Mouse (Mus musculus): Measurements from ENCODE around the gene Gm42715. TPM values are rescaled to one million over a fixed set of nuclear protein-coding genes. Genes with fewer than 3 reads are reported as not detected.
A peak's percentile ranks its signal among the peaks of the same experiment; 100 is the strongest.

Gm42715 gene
- polyA plus RNA-seq, 2 experiments = 15.0 to 19.6 TPM

DNA sequence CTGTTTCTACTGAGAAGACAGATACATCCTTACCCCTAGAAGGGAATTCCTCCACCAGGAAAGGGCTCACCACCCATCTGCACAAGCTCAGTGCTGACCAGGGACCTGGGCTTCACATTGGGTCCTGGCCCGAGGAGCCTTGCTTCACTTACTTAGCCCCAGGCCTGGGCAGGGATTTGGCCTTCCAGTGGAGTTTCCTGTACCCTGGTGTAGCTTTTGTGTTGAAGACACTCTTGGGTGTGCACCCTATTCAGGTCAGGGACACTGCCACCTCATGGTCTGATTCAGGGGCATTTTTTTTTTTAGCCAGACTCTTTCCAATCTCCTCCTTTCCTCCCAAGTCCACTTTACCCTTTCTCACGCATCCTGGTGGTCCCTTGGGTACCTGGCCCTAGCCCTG, 83.5 kb downstream of the Gm42715 start:
- H3K27me3 ChIP-seq (ENCODE audit: control insufficient read depth, insufficient read depth, low read length) = no peaks in the 10 kb centered on the region
- peaks cover 93% of the 10 kb centered on the region for H3K36me3 ChIP-seq (ENCODE audit: control insufficient read depth, insufficient read depth, low read length)
- no peaks in the 10 kb centered on the region for H3K9me3 ChIP-seq (ENCODE audit: control insufficient read depth, low read length)
- H3K4me2 ChIP-seq (replicated peaks; ENCODE audit: low read depth, low read length, severe bottlenecking) = no peak overlapping the region
- H3K4me1 ChIP-seq (ENCODE audit: control insufficient read depth, insufficient read depth, low read length) = no peaks in the 10 kb centered on the region
- H3K9ac ChIP-seq (ENCODE audit: low read depth, low read length, severe bottlenecking) = no peak overlapping the region
- 82% methylated on average over 2 of the region's 2 CpGs for WGBS
- no peak overlapping the region for H3K4me3 ChIP-seq (replicated peaks; ENCODE audit: low read length)
- DNase-seq (ENCODE audit: low spot score) (no peak), ATAC-seq (ENCODE audit: low FRiP score, low read depth) (no peak)
- TF ChIP-seq POLR2A (IDR thresholded peaks at IDR 0.05; ENCODE audit: borderline replicate concordance, extremely low read depth, insufficient read depth, insufficient read length) = no peak
- H3K27ac ChIP-seq (replicated peaks; ENCODE audit: low read depth, low read length) = no peak overlapping the region

DNA sequence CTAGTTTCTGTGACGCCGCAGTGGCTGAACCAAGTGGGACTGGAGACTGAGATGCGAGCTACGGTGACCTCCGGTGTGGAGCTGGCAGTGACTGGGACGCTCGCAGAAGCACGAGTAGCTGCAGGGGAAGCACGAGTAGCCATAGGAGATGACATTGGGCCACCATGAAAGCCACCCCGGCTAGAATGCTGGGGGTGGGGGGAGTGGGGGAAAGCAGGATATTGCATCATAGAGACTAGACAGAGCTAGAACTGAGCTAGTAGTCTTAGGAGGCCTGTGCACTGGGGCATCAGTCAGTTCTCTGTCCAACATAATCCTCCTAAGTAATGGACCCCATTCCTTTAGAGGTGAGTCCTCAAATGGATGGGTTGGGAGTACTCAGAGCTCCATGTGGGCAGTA, 84.9 kb downstream of the Gm42715 start:
- no peak for ATAC-seq (ENCODE audit: low FRiP score, low read depth)

GRCm38 (mm10) chr7:127607150-127607549, 87.8 kb downstream of the Gm42715 start:
- ATAC-seq (ENCODE audit: low FRiP score, low read depth) = no peak
- H3K36me3 ChIP-seq (ENCODE audit: control insufficient read depth, insufficient read depth, low read length) = peaks cover 94% of the 10 kb centered on the region
- WGBS = 84% methylated on average over 6 of the region's 6 CpGs

More for the DNA sequence above, 84.9 kb downstream of the Gm42715 start:
- no peak overlapping the region for H3K9ac ChIP-seq (ENCODE audit: low read depth, low read length, severe bottlenecking)
- WGBS = 88% methylated on average over 10 of the region's 10 CpGs
- H3K4me3 ChIP-seq (replicated peaks; ENCODE audit: low read length) = no peak overlapping the region
- peaks cover 93% of the 10 kb centered on the region for H3K36me3 ChIP-seq (ENCODE audit: control insufficient read depth, insufficient read depth, low read length)
- no peak overlapping the region for H3K4me2 ChIP-seq (replicated peaks; ENCODE audit: low read depth, low read length, severe bottlenecking)
- DNase-seq (ENCODE audit: low spot score) = no peak
- no peak for TF ChIP-seq POLR2A (IDR thresholded peaks at IDR 0.05; ENCODE audit: borderline replicate concordance, extremely low read depth, insufficient read depth, insufficient read length)
- no peak overlapping the region for H3K27ac ChIP-seq (replicated peaks; ENCODE audit: low read depth, low read length)
- no peaks in the 10 kb centered on the region for H3K9me3 ChIP-seq (ENCODE audit: control insufficient read depth, low read length)
- H3K27me3 ChIP-seq (ENCODE audit: control insufficient read depth, insufficient read depth, low read length) = no peaks in the 10 kb centered on the region
- no peaks in the 10 kb centered on the region for H3K4me1 ChIP-seq (ENCODE audit: control insufficient read depth, insufficient read depth, low read length)

GRCm38 (mm10) chr7:127611011-127611410, 91.6 kb downstream of the Gm42715 start:
- Histone ChIP-seq H3K9ac (ENCODE audit: low read depth, low read length, severe bottlenecking) (no peak overlapping the region), H3K36me3 (ENCODE audit: control insufficient read depth, insufficient read depth, low read length) (peaks cover 65% of the 10 kb centered on the region), H3K9me3 (ENCODE audit: control insufficient read depth, low read length) (no peaks in the 10 kb centered on the region), H3K27me3 (ENCODE audit: control insufficient read depth, insufficient read depth, low read length) (no peaks in the 10 kb centered on the region), H3K4me1 (ENCODE audit: control insufficient read depth, insufficient read depth, low read length) (peaks cover 6% of the 10 kb centered on the region; the same call in 1 of the 2 replicates), H3K27ac (replicated peaks; ENCODE audit: low read depth, low read length) (no peak overlapping the region), H3K4me2 (replicated peaks; ENCODE audit: low read depth, low read length, severe bottlenecking) (no peak overlapping the region), H3K4me3 (replicated peaks; ENCODE audit: low read length) (no peak overlapping the region)
- no peak for TF ChIP-seq POLR2A (IDR thresholded peaks at IDR 0.05; ENCODE audit: borderline replicate concordance, extremely low read depth, insufficient read depth, insufficient read length)
- no peak for ATAC-seq (ENCODE audit: low FRiP score, low read depth)
- 97% methylated on average over 29 of the region's 29 CpGs for WGBS
- DNase-seq (ENCODE audit: low spot score) = no peak

More at GRCm38 (mm10) chr7:127607150-127607549, 87.8 kb downstream of the Gm42715 start:
- DNase-seq (ENCODE audit: low spot score) = no peak
- H3K27me3 ChIP-seq (ENCODE audit: control insufficient read depth, insufficient read depth, low read length) = no peaks in the 10 kb centered on the region
- no peak overlapping the region for H3K9ac ChIP-seq (ENCODE audit: low read depth, low read length, severe bottlenecking)
- H3K9me3 ChIP-seq (ENCODE audit: control insufficient read depth, low read length) = no peaks in the 10 kb centered on the region
- no peak overlapping the region for H3K4me2 ChIP-seq (replicated peaks; ENCODE audit: low read depth, low read length, severe bottlenecking)
- no peak overlapping the region for H3K4me3 ChIP-seq (replicated peaks; ENCODE audit: low read length)
- no peak overlapping the region for H3K27ac ChIP-seq (replicated peaks; ENCODE audit: low read depth, low read length)
- TF ChIP-seq POLR2A (IDR thresholded peaks at IDR 0.05; ENCODE audit: borderline replicate concordance, extremely low read depth, insufficient read depth, insufficient read length) = no peak
- H3K4me1 ChIP-seq (ENCODE audit: control insufficient read depth, insufficient read depth, low read length) = no peaks in the 10 kb centered on the region

DNA sequence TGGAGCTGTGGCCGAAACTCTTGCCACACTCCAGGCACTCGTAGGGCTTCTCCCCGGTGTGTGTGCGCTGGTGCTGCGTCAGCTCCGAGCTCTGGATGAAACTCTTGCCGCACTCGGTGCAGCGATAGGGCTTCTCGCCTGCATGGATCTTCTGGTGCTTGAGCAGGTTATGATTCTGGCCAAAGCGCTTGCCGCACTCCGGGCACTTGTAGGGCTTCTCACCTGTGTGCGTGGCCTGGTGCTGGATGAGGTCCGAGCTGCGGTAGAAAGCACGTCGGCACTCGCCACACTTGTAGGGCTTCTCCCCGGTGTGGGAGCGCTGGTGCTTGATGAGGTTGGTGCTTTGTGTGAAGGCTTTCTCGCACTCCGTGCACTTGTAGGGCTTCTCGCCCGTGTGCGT, 92.2 kb downstream of the Gm42715 start:
- Histone ChIP-seq H3K9ac (ENCODE audit: low read depth, low read length, severe bottlenecking) (no peak overlapping the region), H3K4me3 (replicated peaks; ENCODE audit: low read length) (no peak overlapping the region), H3K4me2 (replicated peaks; ENCODE audit: low read depth, low read length, severe bottlenecking) (no peak overlapping the region), H3K27me3 (ENCODE audit: control insufficient read depth, insufficient read depth, low read length) (no peaks in the 10 kb centered on the region), H3K36me3 (ENCODE audit: control insufficient read depth, insufficient read depth, low read length) (peaks cover 60% of the 10 kb centered on the region), H3K9me3 (ENCODE audit: control insufficient read depth, low read length) (no peaks in the 10 kb centered on the region), H3K27ac (replicated peaks; ENCODE audit: low read depth, low read length) (no peak overlapping the region), H3K4me1 (ENCODE audit: control insufficient read depth, insufficient read depth, low read length) (peaks cover 10% of the 10 kb centered on the region; the same call in 1 of the 2 replicates)
- 97% methylated on average over 26 of the region's 26 CpGs for WGBS
- ATAC-seq (ENCODE audit: low FRiP score, low read depth) = no peak
- no peak for DNase-seq (ENCODE audit: low spot score)
- no peak for TF ChIP-seq POLR2A (IDR thresholded peaks at IDR 0.05; ENCODE audit: borderline replicate concordance, extremely low read depth, insufficient read depth, insufficient read length)

DNA sequence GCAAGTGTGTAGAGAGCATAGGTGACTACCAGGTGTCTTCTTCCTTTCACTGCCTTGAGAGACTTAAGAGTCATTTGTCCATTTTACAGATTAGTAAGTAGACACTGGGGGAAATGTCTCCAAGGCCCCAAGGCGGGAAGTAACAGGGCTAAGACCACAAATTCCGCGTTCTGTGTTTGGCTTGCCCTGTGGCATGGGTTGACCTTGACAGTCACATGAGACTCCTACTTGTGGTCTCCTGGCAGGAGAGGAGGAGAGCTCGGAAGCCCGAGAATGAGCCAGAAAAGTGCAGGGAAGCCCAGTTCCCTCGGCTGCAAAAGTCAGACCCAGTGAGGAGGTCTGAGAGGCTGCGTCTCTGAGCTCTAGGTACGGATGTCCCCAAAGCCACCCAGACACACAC, 94.1 kb downstream of the Gm42715 start:
- Histone ChIP-seq H3K4me3 (replicated peaks; ENCODE audit: low read length) (peak overlapping the region; percentile 99; the same call in 1 of the 2 replicates), H3K36me3 (ENCODE audit: control insufficient read depth, insufficient read depth, low read length) (peaks cover 43% of the 10 kb centered on the region), H3K9ac (ENCODE audit: low read depth, low read length, severe bottlenecking) (peak overlapping the region; percentile 96; the same call in 1 of the 2 replicates), H3K4me2 (replicated peaks; ENCODE audit: low read depth, low read length, severe bottlenecking) (peak overlapping the region; percentile 82), H3K27me3 (ENCODE audit: control insufficient read depth, insufficient read depth, low read length) (no peaks in the 10 kb centered on the region), H3K4me1 (ENCODE audit: control insufficient read depth, insufficient read depth, low read length) (peaks cover 10% of the 10 kb centered on the region; the same call in 1 of the 2 replicates), H3K27ac (replicated peaks; ENCODE audit: low read depth, low read length) (no peak overlapping the region), H3K9me3 (ENCODE audit: control insufficient read depth, low read length) (no peaks in the 10 kb centered on the region)
- no peak for TF ChIP-seq POLR2A (IDR thresholded peaks at IDR 0.05; ENCODE audit: borderline replicate concordance, extremely low read depth, insufficient read depth, insufficient read length)
- WGBS = 81% methylated on average over 8 of the region's 8 CpGs
- DNase-seq (ENCODE audit: low spot score) (no peak), ATAC-seq (ENCODE audit: low FRiP score, low read depth) (no peak)
